Mouse (Mus musculus): ENCODE data around the gene Ufsp1. TPM values are rescaled to one million over a fixed set of nuclear protein-coding genes. Genes with fewer than 3 reads are reported as not detected.

Ufsp1 gene
- polyA plus RNA-seq, 1 experiment from 2014 or later = 5.8 TPM

DNA sequence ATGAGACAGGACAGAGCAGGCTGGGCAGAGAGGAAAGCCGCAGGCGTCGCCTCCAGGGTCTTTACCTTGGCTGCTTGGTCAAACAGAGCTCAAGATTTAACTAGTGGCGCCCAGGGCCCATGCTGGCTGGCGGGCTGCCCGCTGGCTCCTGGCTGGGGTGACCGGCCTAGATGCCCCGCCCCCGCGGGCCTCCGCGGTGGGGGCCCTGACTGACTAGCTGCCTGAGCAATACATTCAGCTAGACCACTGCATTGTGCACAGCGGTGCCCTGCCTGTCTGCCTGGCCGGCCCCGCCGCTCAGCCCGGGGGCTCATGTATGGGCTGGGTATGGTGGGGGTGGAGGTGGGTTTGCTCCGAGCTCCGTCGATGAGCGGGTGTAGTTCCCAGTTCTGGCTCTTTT lies 6.8 kb downstream of the Ufsp1 start:
- Histone ChIP-seq H3K4me2 (no peak overlapping the region), H3K36me3 (peaks cover 88% of the 10 kb centered on the region), H3K4me3 (no peak overlapping the region), H3K9me3 (no peaks in the 10 kb centered on the region), H3K4me1 (peaks cover 31% of the 10 kb centered on the region), H3K9ac (no peak overlapping the region), H3K27ac (no peak overlapping the region), H3K27me3 (no peaks in the 10 kb centered on the region)
- ATAC-seq (ENCODE audit: borderline replicate concordance, extremely low read depth, low FRiP score, low TSS enrichment) = peak; percentile 28; the same call in 1 of the 2 replicates
- 72% methylated on average over 21 of the region's 21 CpGs for WGBS

- peaks cover 38% of the 10 kb centered on the region for H3K4me1 ChIP-seq
- no peaks in the 10 kb centered on the region for H3K9me3 ChIP-seq
- no peak overlapping the region for H3K9ac ChIP-seq
- no peak for ATAC-seq (ENCODE audit: borderline replicate concordance, extremely low read depth, low FRiP score, low TSS enrichment)
- no peak overlapping the region for H3K4me2 ChIP-seq
- WGBS = 58% methylated on average over 4 of the region's 4 CpGs
- H3K27me3 ChIP-seq = no peaks in the 10 kb centered on the region
- no peak overlapping the region for H3K27ac ChIP-seq
- no peak overlapping the region for H3K4me3 ChIP-seq
- H3K36me3 ChIP-seq = peaks cover 68% of the 10 kb centered on the region
Observed at GRCm38 (mm10) chr5:137303609-137304008, 9.2 kb downstream of the Ufsp1 start.

DNA sequence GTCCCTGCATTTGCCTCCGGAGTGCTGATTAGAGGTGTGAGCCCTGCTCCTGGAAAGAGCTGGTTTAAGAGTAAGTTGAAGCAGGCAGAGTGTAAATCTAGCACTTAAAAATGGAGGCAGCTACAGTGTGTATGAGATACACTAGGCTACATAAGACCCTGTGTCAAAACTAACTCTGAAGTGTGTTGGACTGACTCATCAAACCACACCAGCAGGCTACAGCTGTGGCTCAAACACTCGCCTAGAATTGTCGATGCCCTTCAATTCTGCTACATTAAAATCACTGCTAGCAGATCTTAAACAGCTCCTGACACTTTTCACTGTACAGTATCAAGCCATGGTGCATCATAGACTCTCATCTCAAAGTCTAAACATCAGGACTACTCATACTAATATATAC lies 9.7 kb downstream of the Ufsp1 start:
- Histone ChIP-seq H3K9ac (no peak overlapping the region), H3K27ac (no peak overlapping the region), H3K36me3 (peaks cover 68% of the 10 kb centered on the region), H3K4me3 (no peak overlapping the region; the same call in 1 of the 2 replicates), H3K9me3 (no peaks in the 10 kb centered on the region), H3K4me2 (no peak overlapping the region), H3K27me3 (no peaks in the 10 kb centered on the region), H3K4me1 (peaks cover 38% of the 10 kb centered on the region)
- WGBS = 61% methylated on average over 3 of the region's 3 CpGs
- no peak for ATAC-seq (ENCODE audit: borderline replicate concordance, extremely low read depth, low FRiP score, low TSS enrichment)

DNA sequence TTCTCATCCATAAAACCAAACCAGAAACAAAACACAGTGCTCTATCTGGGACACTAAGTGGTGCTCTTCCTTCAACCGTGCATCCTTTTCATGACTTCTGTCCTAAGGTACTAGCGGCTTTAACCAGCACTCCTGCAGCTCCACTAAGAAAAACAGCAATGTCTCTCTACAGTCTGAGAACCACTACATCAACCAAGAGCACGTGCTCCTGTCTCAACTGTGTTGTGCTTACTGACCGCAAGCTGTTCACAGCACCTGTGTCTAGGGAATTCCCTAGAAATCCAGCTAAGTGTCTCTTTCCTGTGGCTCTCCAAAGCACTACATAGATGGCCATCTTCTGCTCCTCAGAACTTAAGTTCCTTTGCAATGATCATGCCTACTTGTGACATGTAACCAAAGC lies 10.4 kb downstream of the Ufsp1 start:
- WGBS = 49% methylated on average over 4 of the region's 4 CpGs

GRCm38 (mm10) chr5:137305822-137306221 lies 11.4 kb downstream of the Ufsp1 start:
- H3K9ac ChIP-seq = peak overlapping the region; percentile 95
- no peak for ATAC-seq (ENCODE audit: borderline replicate concordance, extremely low read depth, low FRiP score, low TSS enrichment)
- H3K36me3 ChIP-seq = peaks cover 68% of the 10 kb centered on the region
- H3K27ac ChIP-seq = no peak overlapping the region
- WGBS = 49% methylated on average over 3 of the region's 3 CpGs
- no peaks in the 10 kb centered on the region for H3K9me3 ChIP-seq
- peak overlapping the region; percentile 94 for H3K4me3 ChIP-seq
- H3K4me2 ChIP-seq = peak overlapping the region; percentile 75
- H3K4me1 ChIP-seq = peaks cover 38% of the 10 kb centered on the region
- no peaks in the 10 kb centered on the region for H3K27me3 ChIP-seq

More for the DNA sequence above, 10.4 kb downstream of the Ufsp1 start:
- peaks cover 68% of the 10 kb centered on the region for H3K36me3 ChIP-seq
- 0 out of 2 replicates have a peak overlapping the region, but pooled peaks have one; percentile 95 for H3K9ac ChIP-seq
- ATAC-seq (ENCODE audit: borderline replicate concordance, extremely low read depth, low FRiP score, low TSS enrichment) = no peak
- H3K9me3 ChIP-seq = no peaks in the 10 kb centered on the region
- 0 out of 2 replicates have a peak overlapping the region, but pooled peaks have one; percentile 0 for H3K4me3 ChIP-seq
- no peak overlapping the region for H3K27ac ChIP-seq
- peak overlapping the region; percentile 75 for H3K4me2 ChIP-seq
- no peaks in the 10 kb centered on the region for H3K27me3 ChIP-seq
- peaks cover 38% of the 10 kb centered on the region for H3K4me1 ChIP-seq

- H3K27ac ChIP-seq = peak overlapping the region; percentile 97
- 5% methylated on average over 12 of the region's 12 CpGs for WGBS
- peaks cover 66% of the 10 kb centered on the region for H3K36me3 ChIP-seq
- H3K4me3 ChIP-seq = peak overlapping the region; percentile 94
- peaks cover 37% of the 10 kb centered on the region for H3K4me1 ChIP-seq
- H3K27me3 ChIP-seq = no peaks in the 10 kb centered on the region
- H3K9me3 ChIP-seq = no peaks in the 10 kb centered on the region
- H3K4me2 ChIP-seq = peak overlapping the region; percentile 75
- peak overlapping the region; percentile 95 for H3K9ac ChIP-seq
- no peak for ATAC-seq (ENCODE audit: borderline replicate concordance, extremely low read depth, low FRiP score, low TSS enrichment)
Observed at GRCm38 (mm10) chr5:137306439-137307005, 12.1 kb downstream of the Ufsp1 start.

- peak within 1 kb of the TSS; percentile 75 for H3K4me2 ChIP-seq
- no peaks in the 10 kb centered on the region for H3K9me3 ChIP-seq
- peak; percentile 86 for ATAC-seq (ENCODE audit: borderline replicate concordance, extremely low read depth, low FRiP score, low TSS enrichment)
- H3K27me3 ChIP-seq = no peaks in the 10 kb centered on the region
- under 1% methylated on average over 57 of the region's 72 CpGs for WGBS
- H3K9ac ChIP-seq = peak within 1 kb of the TSS; percentile 95
- peaks cover 63% of the 10 kb centered on the region for H3K36me3 ChIP-seq
- H3K4me3 ChIP-seq = peak within 1 kb of the TSS; percentile 94
- H3K4me1 ChIP-seq = peaks cover 44% of the 10 kb centered on the region
- peak within 1 kb of the TSS; percentile 97 for H3K27ac ChIP-seq
Observed at GRCm38 (mm10) chr5:137307071-137307912, 12.9 kb downstream of the Ufsp1 start, which contains the start of gene Srrt. Gene Srrt, minus strand, starts transcription at chr5:137307674.

GRCm38 (mm10) chr5:137308356-137308755 lies 13.9 kb downstream of the Ufsp1 start:
- H3K4me1 ChIP-seq = peaks cover 54% of the 10 kb centered on the region
- no peak for ATAC-seq (ENCODE audit: borderline replicate concordance, extremely low read depth, low FRiP score, low TSS enrichment)
- 93% methylated on average over 4 of the region's 4 CpGs for WGBS
- peak overlapping the region; percentile 75 for H3K4me2 ChIP-seq
- peak overlapping the region; percentile 94; the same call in 1 of the 2 replicates for H3K4me3 ChIP-seq
- no peaks in the 10 kb centered on the region for H3K9me3 ChIP-seq
- no peaks in the 10 kb centered on the region for H3K27me3 ChIP-seq
- peaks cover 53% of the 10 kb centered on the region for H3K36me3 ChIP-seq
- peak overlapping the region; percentile 57; the same call in 1 of the 2 replicates for H3K9ac ChIP-seq
- H3K27ac ChIP-seq = peak overlapping the region; percentile 97

- H3K9ac ChIP-seq = peak overlapping the region; percentile 93
Observed at GRCm38 (mm10) chr5:137313466-137314192, 19.2 kb downstream of the Ufsp1 start.

DNA sequence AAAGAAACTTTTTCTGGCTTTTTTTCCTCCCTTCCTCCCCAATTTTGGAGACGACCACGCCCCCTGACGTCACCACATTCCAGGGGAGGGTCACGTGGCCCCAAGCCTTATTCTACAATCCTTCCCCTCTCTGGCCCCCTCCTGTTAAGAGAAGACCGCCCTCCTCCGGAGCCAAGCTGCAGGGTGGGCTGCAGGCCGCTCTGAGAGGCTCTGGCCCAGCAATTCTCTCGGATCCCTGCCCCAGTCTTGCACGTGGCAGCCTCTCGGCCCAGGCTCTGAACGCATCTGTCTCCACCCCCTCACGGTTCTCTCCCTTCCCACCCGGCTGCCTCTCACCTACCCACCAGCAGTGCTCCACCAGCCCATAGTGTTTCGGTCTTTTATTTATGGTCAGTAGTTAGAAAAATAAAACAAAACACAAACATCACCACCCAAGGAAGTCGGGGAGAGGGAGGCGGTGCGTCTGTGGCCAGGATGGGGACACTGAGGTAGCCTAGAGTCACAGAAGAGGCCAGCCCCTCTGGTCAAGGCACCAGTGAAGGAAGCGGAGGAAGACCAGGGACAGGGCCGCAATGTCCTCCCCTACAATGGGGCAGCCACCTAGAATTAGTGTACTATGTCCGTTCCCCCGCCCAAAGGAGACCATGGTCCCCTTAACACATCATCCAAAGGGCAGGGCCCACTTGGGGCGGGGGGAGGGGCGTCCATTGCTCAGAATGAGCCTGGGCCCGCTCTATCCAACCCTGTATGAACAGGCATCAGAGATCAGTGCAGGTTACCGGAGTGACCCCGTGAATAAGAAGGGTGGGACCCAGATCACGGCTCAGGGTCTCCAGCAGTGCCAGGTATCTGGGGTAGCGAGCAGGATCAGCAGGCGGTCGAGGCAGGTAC lies 20.0 kb downstream of the Ufsp1 start, which contains the start of gene Trip6:
TSS of gene Trip6 (minus strand) at position 212 of the 891 bp plus-strand sequence.
- Histone ChIP-seq H3K9me3 (no peaks in the 10 kb centered on the region), H3K9ac (peak within 1 kb of the TSS; percentile 93), H3K4me3 (peak within 1 kb of the TSS; percentile 81), H3K27me3 (no peaks in the 10 kb centered on the region), H3K4me1 (peaks cover 36% of the 10 kb centered on the region), H3K4me2 (peak within 1 kb of the TSS; percentile 82), H3K27ac (peak within 1 kb of the TSS; percentile 95), H3K36me3 (peaks cover 30% of the 10 kb centered on the region)
- 15% methylated on average over 30 of the region's 30 CpGs for WGBS
- peak; percentile 93 for ATAC-seq (ENCODE audit: borderline replicate concordance, extremely low read depth, low FRiP score, low TSS enrichment)

More at GRCm38 (mm10) chr5:137313466-137314192, 19.2 kb downstream of the Ufsp1 start:
- Histone ChIP-seq H3K27ac (peak overlapping the region; percentile 95), H3K27me3 (no peaks in the 10 kb centered on the region), H3K36me3 (peaks cover 36% of the 10 kb centered on the region), H3K4me2 (peak overlapping the region; percentile 82), H3K9me3 (no peaks in the 10 kb centered on the region), H3K4me1 (peaks cover 36% of the 10 kb centered on the region), H3K4me3 (peak overlapping the region; percentile 81)
- WGBS = 1% methylated on average over 22 of the region's 22 CpGs
- ATAC-seq (ENCODE audit: borderline replicate concordance, extremely low read depth, low FRiP score, low TSS enrichment) = peak; percentile 63

All from lung, embryonic 15.5 days (tissue).